In genomic region chr2:60773592-60773991, GRCm38 (mm10) we compare ENCODE assay signal across 8 mouse cellular contexts. TPM values are rescaled to one million over a fixed set of nuclear protein-coding genes. Genes with fewer than 3 reads are reported as not detected.
DNase-seq lines count a peak whose midpoint lies in the region; ATAC-seq and TF ChIP-seq lines count a peak whose summit lies in the region.

No protein-coding gene starts in this region.

- no peaks in the 10 kb centered on the region for H3K27me3 ChIP-seq in hindbrain, embryonic 14.5 days (ENCODE audit: control insufficient read depth, insufficient read depth, low read length)
- H3K27me3 ChIP-seq in hindbrain, embryonic 13.5 days: no peaks in the 10 kb centered on the region
- H3K27me3 ChIP-seq in heart, embryonic 13.5 days (replicated peaks): no peaks in the 10 kb centered on the region
- H3K27me3 ChIP-seq in lung, postnatal 0 days (replicated peaks; ENCODE audit: insufficient read depth, low read length): no peaks in the 10 kb centered on the region

- H3K9ac ChIP-seq in hindbrain, embryonic 14.5 days: no peak overlapping the region
- H3K9ac ChIP-seq in hindbrain, embryonic 13.5 days: no peak overlapping the region
- H3K9ac ChIP-seq in heart, embryonic 13.5 days: no peak overlapping the region
- H3K9ac ChIP-seq in lung, postnatal 0 days (replicated peaks; ENCODE audit: low read depth): no peak overlapping the region

- 82% methylated on average over 5 of the region's 5 CpGs for WGBS in hindbrain, embryonic 14.5 days
- WGBS in hindbrain, embryonic 13.5 days: 90% methylated on average over 5 of the region's 5 CpGs
- 77% methylated on average over 5 of the region's 5 CpGs for WGBS in heart, embryonic 13.5 days
- WGBS in lung, postnatal 0 days: 69% methylated on average over 5 of the region's 5 CpGs

- TF ChIP-seq CTCF in lung, postnatal 0 days (IDR thresholded peaks at IDR 0.05): no peak

- peak; percentile 67 for DNase-seq in hindbrain, embryonic 14.5 days (ENCODE audit: low spot score)
- DNase-seq in adrenal gland, postnatal 25 days: peak; percentile 34
- DNase-seq in lung, postnatal 0 days (ENCODE audit: low spot score): peak; percentile 64
- no peak for DNase-seq in testis, postnatal 14 days (ENCODE audit: low spot score)
- DNase-seq in thymus, postnatal 25 days: no peak

- H3K27ac ChIP-seq in hindbrain, embryonic 14.5 days: no peak overlapping the region
- H3K27ac ChIP-seq in hindbrain, embryonic 13.5 days: no peak overlapping the region
- H3K27ac ChIP-seq in heart, embryonic 13.5 days (replicated peaks): peak overlapping the region; percentile 32; the same call in 1 of the 2 replicates
- 0 out of 2 replicates have a peak overlapping the region, but pooled peaks have one; percentile 4 for H3K27ac ChIP-seq in lung, postnatal 0 days (ENCODE audit: low read length)

- no peak for ATAC-seq in hindbrain, embryonic 14.5 days (ENCODE audit: low FRiP score)
- no peak for ATAC-seq in hindbrain, embryonic 13.5 days (ENCODE audit: low FRiP score)
- ATAC-seq in heart, embryonic 13.5 days (ENCODE audit: extremely low read depth, insufficient number of reproducible peaks, low FRiP score, low TSS enrichment): no peak
- ATAC-seq in lung, postnatal 0 days: peak; percentile 43
- no peak for ATAC-seq in megakaryocyte-erythroid progenitor cell, adult 5-6 weeks (replicated peaks; ENCODE audit: low FRiP score, low TSS enrichment, poor library complexity, severe bottlenecking)

- no peak overlapping the region for H3K4me2 ChIP-seq in hindbrain, embryonic 14.5 days (replicated peaks)
- H3K4me2 ChIP-seq in hindbrain, embryonic 13.5 days: no peak overlapping the region
- no peak overlapping the region for H3K4me2 ChIP-seq in heart, embryonic 13.5 days
- H3K4me2 ChIP-seq in lung, postnatal 0 days (replicated peaks; ENCODE audit: low read depth, low read length): no peak overlapping the region

- H3K9me3 ChIP-seq in hindbrain, embryonic 14.5 days (ENCODE audit: control insufficient read depth, low read length): 0 out of 2 replicates have a peak, but pooled peaks cover 12% of the 10 kb centered on the region
- 0 out of 2 replicates have a peak, but pooled peaks cover 5% of the 10 kb centered on the region for H3K9me3 ChIP-seq in hindbrain, embryonic 13.5 days
- H3K9me3 ChIP-seq in heart, embryonic 13.5 days: peaks cover 6% of the 10 kb centered on the region; the same call in 1 of the 2 replicates
- no peaks in the 10 kb centered on the region for H3K9me3 ChIP-seq in lung, postnatal 0 days (ENCODE audit: low read length)

- no peak for TF ChIP-seq EP300 in lung, postnatal 0 days (IDR thresholded peaks at IDR 0.05)

- no peak overlapping the region for H3K4me3 ChIP-seq in hindbrain, embryonic 14.5 days (replicated peaks; ENCODE audit: low read length)
- H3K4me3 ChIP-seq in hindbrain, embryonic 13.5 days: no peak overlapping the region
- no peak overlapping the region for H3K4me3 ChIP-seq in heart, embryonic 13.5 days
- H3K4me3 ChIP-seq in lung, postnatal 0 days (ENCODE audit: low read depth, low read length): no peak overlapping the region

- peaks cover 51% of the 10 kb centered on the region for H3K36me3 ChIP-seq in hindbrain, embryonic 14.5 days (replicated peaks; ENCODE audit: control insufficient read depth, insufficient read depth)
- H3K36me3 ChIP-seq in hindbrain, embryonic 13.5 days: peaks cover 47% of the 10 kb centered on the region
- H3K36me3 ChIP-seq in heart, embryonic 13.5 days: peaks cover 96% of the 10 kb centered on the region
- peaks cover 38% of the 10 kb centered on the region for H3K36me3 ChIP-seq in lung, postnatal 0 days (ENCODE audit: insufficient read depth, low read length)

- no peaks in the 10 kb centered on the region for H3K4me1 ChIP-seq in hindbrain, embryonic 14.5 days (replicated peaks; ENCODE audit: control insufficient read depth, insufficient read depth, low read length)
- peaks cover 3% of the 10 kb centered on the region; the same call in 1 of the 2 replicates for H3K4me1 ChIP-seq in hindbrain, embryonic 13.5 days (replicated peaks)
- peaks cover 18% of the 10 kb centered on the region for H3K4me1 ChIP-seq in heart, embryonic 13.5 days
- H3K4me1 ChIP-seq in lung, postnatal 0 days (ENCODE audit: insufficient read depth, low read depth, low read length): no peaks in the 10 kb centered on the region

RNA-seq across cellular contexts. Expression of gene Itgb6, which starts 51.1 kb away (rescaled TPM):
- 0.20 TPM in 1 of 2 replicates, not detected in the other for polyA plus RNA-seq in hindbrain, embryonic 14.5 days (2014; fragmentation: Nextera tagmentation; extraction: Ambion mirVana)
- 0.05 and 0.19 TPM in 2 replicates for polyA plus RNA-seq in hindbrain, embryonic 13.5 days (2015; fragmentation: Nextera tagmentation; extraction: Ambion mirVana)
- total RNA-seq in adrenal gland, postnatal 25 days (2021): not detected in 2 replicates
- 0.20 and 0.29 TPM in 2 replicates for polyA plus RNA-seq in heart, embryonic 13.5 days (2015; fragmentation: Nextera tagmentation; extraction: Ambion mirVana)
- polyA plus RNA-seq in lung, postnatal 0 days (2015; fragmentation: Nextera tagmentation; extraction: Ambion mirVana): 19.2 and 22.4 TPM in 2 replicates
- total RNA-seq in megakaryocyte-erythroid progenitor cell, adult 5-6 weeks (2014; fragmentation: Nextera tagmentation): not detected in 2 replicates
- total RNA-seq in megakaryocyte-erythroid progenitor cell, adult 5-6 weeks (2017): not detected in 2 replicates

Comparison
In these comparisons a context has a peak if more than half of its experiments do, and no peak if none do; other contexts are left out.
1. DNase-seq: peak in hindbrain, embryonic 14.5 days (single experiment), adrenal gland, postnatal 25 days (single experiment) and lung, postnatal 0 days (single experiment); none in testis, postnatal 14 days (single experiment) and thymus, postnatal 25 days (single experiment).
2. H3K27ac ChIP-seq: peak in heart, embryonic 13.5 days (single experiment) and lung, postnatal 0 days (single experiment); none in hindbrain, embryonic 14.5 days (single experiment) and hindbrain, embryonic 13.5 days (single experiment).
3. RNA of gene Itgb6, which starts 51.1 kb away (polyA plus RNA-seq): 19.2 to 22.4 TPM in lung, postnatal 0 days; 0.20 TPM in hindbrain, embryonic 14.5 days, 0.20 to 0.29 TPM in heart, embryonic 13.5 days and 0.05 to 0.19 TPM in hindbrain, embryonic 13.5 days; every median in the first group is over 10 times any median in the second.